Mouse (Mus musculus): ENCODE measurements at regions not wholly inside any gene's neighbourhood (a gene's known extent, or its start where the extent isn't known, plus 50 kb on each side); places are given as distances from the start of the nearest gene placed in this dataset.

- Histone ChIP-seq H3K27ac (replicated peaks) (no peak overlapping the region), H3K4me3 (no peak overlapping the region), H3K36me3 (no peaks in the 10 kb centered on the region), H3K4me2 (replicated peaks) (no peak overlapping the region), H3K9me3 (no peaks in the 10 kb centered on the region), H3K9ac (replicated peaks) (no peak overlapping the region), H3K27me3 (no peaks in the 10 kb centered on the region), H3K4me1 (no peaks in the 10 kb centered on the region)
- WGBS, result 52% methylated on average over 1 of the region's 1 CpGs
- no peak for ATAC-seq (ENCODE audit: low FRiP score, low read depth)
These were observed 1253.7 kb upstream of the Nr2f1 start for GRCm38 (mm10) chr13:79453227-79453626.

DNA sequence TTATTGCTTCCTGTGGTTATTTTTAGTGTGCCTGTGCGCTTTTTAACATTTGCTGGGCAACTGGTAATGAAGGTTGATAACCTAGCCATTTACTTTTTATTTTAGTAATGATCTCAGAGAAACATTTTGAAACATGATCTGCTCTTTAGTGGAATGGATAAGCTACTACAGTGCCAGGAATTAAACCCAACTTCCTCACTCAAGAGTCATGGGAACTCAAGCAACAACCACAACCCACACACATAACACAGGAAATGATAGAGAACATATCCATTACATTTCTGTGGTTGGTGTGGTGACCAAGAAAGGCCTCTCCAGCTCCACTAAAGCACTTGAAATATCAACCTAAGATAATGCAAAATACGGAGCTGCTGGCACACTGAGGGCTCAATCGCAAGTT lies 1243.6 kb upstream of the Nr2f1 start:
- WGBS, result 90% methylated on average over 3 of the region's 3 CpGs
- Histone ChIP-seq H3K4me3 (no peak overlapping the region), H3K9ac (replicated peaks) (no peak overlapping the region), H3K4me1 (no peaks in the 10 kb centered on the region), H3K36me3 (no peaks in the 10 kb centered on the region), H3K4me2 (replicated peaks) (no peak overlapping the region), H3K9me3 (no peaks in the 10 kb centered on the region), H3K27me3 (no peaks in the 10 kb centered on the region), H3K27ac (replicated peaks) (no peak overlapping the region)
- ATAC-seq (ENCODE audit: low FRiP score, low read depth), result no peak

GRCm38 (mm10) chr13:79442701-79443100 lies 1243.1 kb upstream of the Nr2f1 start:
- Histone ChIP-seq H3K4me3 (no peak overlapping the region), H3K4me2 (replicated peaks) (no peak overlapping the region), H3K4me1 (no peaks in the 10 kb centered on the region), H3K27me3 (no peaks in the 10 kb centered on the region), H3K27ac (replicated peaks) (no peak overlapping the region), H3K9me3 (no peaks in the 10 kb centered on the region), H3K36me3 (no peaks in the 10 kb centered on the region), H3K9ac (replicated peaks) (no peak overlapping the region)
- 85% methylated on average over 2 of the region's 2 CpGs for WGBS
- no peak for ATAC-seq (ENCODE audit: low FRiP score, low read depth)

DNA sequence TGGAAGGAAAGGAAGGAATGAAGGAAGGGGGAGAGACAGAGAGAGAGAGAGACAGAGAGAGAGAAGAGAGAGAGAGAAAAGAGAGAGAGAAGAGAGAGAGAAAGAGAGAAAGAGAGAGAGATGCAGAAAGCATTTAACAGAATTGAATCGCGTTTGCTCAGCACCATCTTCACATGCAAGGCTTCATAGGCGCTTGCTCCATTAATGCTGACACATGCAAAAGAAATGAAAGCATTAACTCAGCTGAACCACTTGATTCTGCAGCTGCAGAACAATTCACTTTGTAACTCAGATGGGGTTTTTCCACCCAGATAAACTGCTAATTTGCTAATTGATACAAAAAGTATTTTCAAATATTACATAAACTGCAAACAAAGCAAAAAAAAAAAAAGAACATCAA lies 1231.9 kb upstream of the Nr2f1 start:
- H3K4me3 ChIP-seq, result no peak overlapping the region
- no peaks in the 10 kb centered on the region for H3K9me3 ChIP-seq
- 0 out of 2 replicates have a peak, but pooled peaks have one; percentile 35 for ATAC-seq (ENCODE audit: low FRiP score, low read depth)
- no peaks in the 10 kb centered on the region for H3K36me3 ChIP-seq
- WGBS, result 22% methylated on average over 3 of the region's 3 CpGs
- H3K4me2 ChIP-seq (replicated peaks), result no peak overlapping the region
- H3K4me1 ChIP-seq, result peaks cover 9% of the 10 kb centered on the region
- no peak overlapping the region for H3K9ac ChIP-seq (replicated peaks)
- H3K27me3 ChIP-seq, result no peaks in the 10 kb centered on the region
- no peak overlapping the region for H3K27ac ChIP-seq (replicated peaks)

DNA sequence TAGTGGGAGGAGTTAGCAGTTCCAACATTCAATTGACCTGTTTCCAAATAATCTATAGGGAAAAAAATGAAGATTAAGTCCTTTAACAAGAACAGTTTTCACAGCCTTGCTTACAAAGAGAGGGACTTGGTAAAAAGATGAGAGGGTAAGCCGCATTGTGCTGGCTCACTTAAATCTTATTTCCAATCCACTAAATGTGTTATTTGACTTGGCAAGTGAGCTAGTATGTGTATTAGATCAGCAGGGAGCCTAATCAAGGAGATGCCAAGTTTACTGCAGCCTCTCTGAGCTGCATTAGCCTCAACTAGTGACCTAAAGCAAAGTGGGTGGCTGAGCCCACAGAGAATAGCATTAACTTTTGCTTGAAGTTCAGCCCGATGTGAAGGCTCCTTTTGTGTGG lies 1231.4 kb upstream of the Nr2f1 start:
- H3K4me2 ChIP-seq (replicated peaks), result no peak overlapping the region
- peaks cover 9% of the 10 kb centered on the region for H3K4me1 ChIP-seq
- no peak overlapping the region for H3K9ac ChIP-seq (replicated peaks)
- no peak overlapping the region for H3K27ac ChIP-seq (replicated peaks)
- WGBS, result 11% methylated on average over 2 of the region's 2 CpGs
- H3K27me3 ChIP-seq, result no peaks in the 10 kb centered on the region
- no peaks in the 10 kb centered on the region for H3K36me3 ChIP-seq
- ATAC-seq (ENCODE audit: low FRiP score, low read depth), result peak; percentile 88
- no peak overlapping the region for H3K4me3 ChIP-seq
- H3K9me3 ChIP-seq, result no peaks in the 10 kb centered on the region

GRCm38 (mm10) chr13:79430562-79430961 lies 1231.0 kb upstream of the Nr2f1 start:
- ATAC-seq (ENCODE audit: low FRiP score, low read depth), result peak; percentile 31; the same call in 1 of the 2 replicates
- Histone ChIP-seq H3K36me3 (no peaks in the 10 kb centered on the region), H3K4me3 (no peak overlapping the region), H3K27me3 (no peaks in the 10 kb centered on the region), H3K4me2 (replicated peaks) (no peak overlapping the region), H3K4me1 (peaks cover 9% of the 10 kb centered on the region), H3K27ac (replicated peaks) (no peak overlapping the region), H3K9me3 (no peaks in the 10 kb centered on the region), H3K9ac (replicated peaks) (no peak overlapping the region)
- WGBS, result 14% methylated on average over 1 of the region's 1 CpGs

- ATAC-seq (ENCODE audit: low FRiP score, low read depth), result no peak
- WGBS, result 39% methylated on average over 2 of the region's 2 CpGs
- no peak overlapping the region for H3K4me3 ChIP-seq
These were observed 1218.3 kb upstream of the Nr2f1 start for GRCm38 (mm10) chr13:79417841-79418240.

GRCm38 (mm10) chr13:79400082-79400481 lies 1200.5 kb upstream of the Nr2f1 start:
- Histone ChIP-seq H3K27me3 (no peaks in the 10 kb centered on the region), H3K9ac (replicated peaks) (no peak overlapping the region), H3K9me3 (no peaks in the 10 kb centered on the region), H3K27ac (replicated peaks) (no peak overlapping the region), H3K4me2 (replicated peaks) (no peak overlapping the region), H3K4me3 (no peak overlapping the region), H3K4me1 (no peaks in the 10 kb centered on the region), H3K36me3 (no peaks in the 10 kb centered on the region)
- 71% methylated on average over 1 of the region's 1 CpGs for WGBS
- no peak for ATAC-seq (ENCODE audit: low FRiP score, low read depth)

More at GRCm38 (mm10) chr13:79417841-79418240, 1218.3 kb upstream of the Nr2f1 start:
- no peaks in the 10 kb centered on the region for H3K27me3 ChIP-seq
- H3K4me2 ChIP-seq (replicated peaks), result no peak overlapping the region
- no peaks in the 10 kb centered on the region for H3K4me1 ChIP-seq
- H3K27ac ChIP-seq (replicated peaks), result no peak overlapping the region
- no peaks in the 10 kb centered on the region for H3K9me3 ChIP-seq
- no peak overlapping the region for H3K9ac ChIP-seq (replicated peaks)
- H3K36me3 ChIP-seq, result no peaks in the 10 kb centered on the region

DNA sequence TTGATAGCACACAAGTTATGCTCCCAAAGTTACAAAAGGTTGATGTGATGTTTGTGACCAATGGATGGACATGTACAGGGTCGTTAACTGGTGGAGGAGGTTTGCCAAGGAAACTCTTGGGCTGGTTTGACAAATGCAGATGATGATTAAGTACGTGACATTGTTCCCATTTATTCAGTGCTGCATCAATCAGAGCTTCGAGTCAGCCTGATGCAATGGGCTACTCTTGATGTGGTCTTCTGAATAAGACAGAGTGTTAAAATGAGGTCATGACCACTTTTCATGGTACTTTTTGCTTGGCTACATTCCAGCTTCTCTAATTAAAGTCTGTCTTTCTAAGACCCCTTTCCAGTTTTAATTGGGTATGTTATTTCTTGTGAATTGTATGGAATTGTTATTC lies 1194.4 kb upstream of the Nr2f1 start:
- Histone ChIP-seq H3K9me3 (no peaks in the 10 kb centered on the region), H3K27me3 (no peaks in the 10 kb centered on the region), H3K4me3 (no peak overlapping the region), H3K9ac (replicated peaks) (no peak overlapping the region), H3K36me3 (no peaks in the 10 kb centered on the region), H3K4me2 (replicated peaks) (no peak overlapping the region), H3K4me1 (peaks cover 6% of the 10 kb centered on the region; the same call in 1 of the 2 replicates), H3K27ac (replicated peaks) (no peak overlapping the region)
- peak; percentile 54; the same call in 1 of the 2 replicates for ATAC-seq (ENCODE audit: low FRiP score, low read depth)
- 55% methylated on average over 3 of the region's 3 CpGs for WGBS

GRCm38 (mm10) chr13:79387928-79388327 lies 1188.4 kb upstream of the Nr2f1 start:
- peak; percentile 76 for ATAC-seq (ENCODE audit: low FRiP score, low read depth)
- no peak overlapping the region for H3K27ac ChIP-seq (replicated peaks)
- no peak overlapping the region for H3K4me3 ChIP-seq
- no peak overlapping the region for H3K4me2 ChIP-seq (replicated peaks)
- H3K9me3 ChIP-seq, result no peaks in the 10 kb centered on the region
- peaks cover 8% of the 10 kb centered on the region; the same call in 1 of the 2 replicates for H3K4me1 ChIP-seq
- no peak overlapping the region for H3K9ac ChIP-seq (replicated peaks)
- H3K36me3 ChIP-seq, result no peaks in the 10 kb centered on the region
- no peaks in the 10 kb centered on the region for H3K27me3 ChIP-seq

GRCm38 (mm10) chr13:79341494-79341893 lies 1141.9 kb upstream of the Nr2f1 start:
- H3K4me3 ChIP-seq, result no peak overlapping the region
- no peak overlapping the region for H3K9ac ChIP-seq (replicated peaks)
- peaks cover 8% of the 10 kb centered on the region for H3K4me1 ChIP-seq
- WGBS, result 36% methylated on average over 8 of the region's 8 CpGs
- H3K4me2 ChIP-seq (replicated peaks), result no peak overlapping the region
- H3K36me3 ChIP-seq, result no peaks in the 10 kb centered on the region
- H3K27ac ChIP-seq (replicated peaks), result no peak overlapping the region
- ATAC-seq (ENCODE audit: low FRiP score, low read depth), result no peak
- no peaks in the 10 kb centered on the region for H3K9me3 ChIP-seq
- no peaks in the 10 kb centered on the region for H3K27me3 ChIP-seq

- H3K4me3 ChIP-seq, result no peak overlapping the region
- no peaks in the 10 kb centered on the region for H3K27me3 ChIP-seq
- no peak overlapping the region for H3K9ac ChIP-seq (replicated peaks)
- 0 out of 2 replicates have a peak, but pooled peaks have one; percentile 39 for ATAC-seq (ENCODE audit: low FRiP score, low read depth)
- peaks cover 8% of the 10 kb centered on the region; the same call in 1 of the 2 replicates for H3K4me1 ChIP-seq
- no peaks in the 10 kb centered on the region for H3K9me3 ChIP-seq
- no peaks in the 10 kb centered on the region for H3K36me3 ChIP-seq
- 23% methylated on average over 4 of the region's 4 CpGs for WGBS
- no peak overlapping the region for H3K4me2 ChIP-seq (replicated peaks)
- no peak overlapping the region for H3K27ac ChIP-seq (replicated peaks)
These were observed 1140.9 kb upstream of the Nr2f1 start for GRCm38 (mm10) chr13:79340459-79340858.

- H3K27ac ChIP-seq (replicated peaks), result peak overlapping the region; percentile 30; the same call in 1 of the 2 replicates
- no peak overlapping the region for H3K9ac ChIP-seq (replicated peaks)
- H3K27me3 ChIP-seq, result no peaks in the 10 kb centered on the region
- 43% methylated on average over 4 of the region's 4 CpGs for WGBS
- no peak overlapping the region for H3K4me3 ChIP-seq
- ATAC-seq (ENCODE audit: low FRiP score, low read depth), result no peak
- H3K4me2 ChIP-seq (replicated peaks), result no peak overlapping the region
- H3K4me1 ChIP-seq, result peaks cover 8% of the 10 kb centered on the region; the same call in 1 of the 2 replicates
- no peaks in the 10 kb centered on the region for H3K36me3 ChIP-seq
- H3K9me3 ChIP-seq, result no peaks in the 10 kb centered on the region
These were observed 1140.2 kb upstream of the Nr2f1 start for GRCm38 (mm10) chr13:79339793-79340192.

Measured in midbrain, embryonic 12.5 days (tissue).